Mouse (Mus musculus) ovary, postnatal 14 days (tissue): ENCODE data around the gene Asb11.

Experiments
- DNase-seq: peaks from one replicate; pipeline ENCODE4 v3.0.0; 2022; ENCODE audit warnings: low spot score

Gene Asb11

GRCm38 (mm10) chrX:164436709-164437108 lies at the start of gene Asb11:
TSS of gene Asb11 (plus strand) at chrX:164436994.
- DNase-seq = no peak

DNA sequence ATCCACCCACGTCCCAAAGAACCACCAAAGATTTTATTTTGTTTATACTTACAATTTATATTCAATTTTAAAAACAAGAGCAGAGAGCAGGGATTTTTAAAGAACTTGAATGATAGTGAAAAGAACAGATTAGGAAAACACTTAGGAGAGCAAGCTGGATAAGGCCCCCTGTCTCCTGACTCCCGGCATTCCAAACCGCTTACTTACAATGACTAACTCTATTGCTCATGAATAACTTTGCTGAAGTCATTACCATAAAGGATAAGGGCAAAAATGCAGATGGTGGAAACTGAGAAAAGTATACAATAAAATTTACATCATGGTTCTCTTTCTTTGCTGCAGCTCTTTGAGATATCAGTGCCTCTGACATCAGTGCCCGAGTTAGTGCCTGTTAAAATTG lies 42.7 kb upstream of the Asb11 start:
- no peak for DNase-seq

DNA sequence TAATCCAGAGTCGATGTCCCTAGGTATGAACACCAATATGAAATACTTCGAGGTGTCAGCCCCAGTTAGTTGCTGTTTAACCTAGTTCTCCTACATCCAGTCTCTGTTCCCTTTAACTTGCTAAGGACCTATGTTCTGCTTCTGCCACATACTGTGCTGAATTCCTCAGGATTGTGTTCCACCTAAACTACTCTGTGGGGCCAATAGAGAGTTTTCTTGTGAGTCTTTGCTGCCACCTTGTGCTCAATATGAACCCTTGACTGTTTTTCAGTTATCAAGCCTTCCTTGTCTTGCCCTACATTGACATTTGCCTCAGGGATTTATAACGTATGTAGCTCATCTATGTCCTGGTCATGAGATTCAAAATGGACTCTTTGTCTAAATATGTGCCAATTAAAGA lies 38.3 kb upstream of the Asb11 start:
- no peak for DNase-seq

GRCm38 (mm10) chrX:164405080-164405649 lies 31.6 kb upstream of the Asb11 start:
- DNase-seq = no peak

DNA sequence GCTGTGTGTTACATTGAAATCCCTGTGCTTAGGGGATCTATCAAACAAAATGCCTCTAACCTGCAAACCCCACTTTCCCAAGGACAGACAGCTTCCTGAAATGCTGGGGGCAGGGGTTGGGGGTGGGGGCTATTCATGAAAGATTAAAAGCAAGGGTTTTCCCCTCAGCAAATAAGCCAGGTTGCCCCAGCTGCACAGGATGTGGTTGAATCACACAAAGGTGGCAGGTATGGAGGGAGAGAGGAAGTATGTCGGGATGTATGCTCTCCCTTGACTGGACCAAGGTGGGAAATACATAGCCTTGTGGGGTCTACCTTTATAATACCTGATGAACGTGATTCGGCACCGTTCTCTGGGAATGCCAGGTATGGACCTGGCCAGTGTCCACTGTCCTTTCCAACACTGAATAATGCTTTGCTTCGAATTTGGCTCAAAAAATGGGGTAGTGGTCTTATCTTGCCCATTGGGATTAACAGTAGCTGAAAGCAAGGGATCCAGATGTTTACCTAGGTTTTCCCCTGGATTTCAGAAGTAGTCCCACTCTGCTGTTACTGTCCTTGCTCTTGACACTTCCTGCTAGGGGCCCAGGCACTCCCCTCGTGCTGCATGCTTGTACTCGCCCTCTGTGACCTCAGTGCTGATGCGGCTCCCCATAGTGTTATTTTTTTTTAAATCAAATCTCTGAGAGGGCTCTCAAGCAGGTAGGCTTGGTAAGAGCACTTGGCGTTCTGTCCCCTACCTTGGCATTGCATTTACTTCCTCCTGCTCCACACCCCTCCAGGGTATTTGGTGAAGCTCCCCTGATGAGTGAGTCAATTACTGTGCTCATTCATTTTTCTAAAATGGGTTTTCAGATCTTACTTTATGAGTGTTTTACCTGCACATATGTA lies 30.4 kb upstream of the Asb11 start:
- DNase-seq = no peak

DNA sequence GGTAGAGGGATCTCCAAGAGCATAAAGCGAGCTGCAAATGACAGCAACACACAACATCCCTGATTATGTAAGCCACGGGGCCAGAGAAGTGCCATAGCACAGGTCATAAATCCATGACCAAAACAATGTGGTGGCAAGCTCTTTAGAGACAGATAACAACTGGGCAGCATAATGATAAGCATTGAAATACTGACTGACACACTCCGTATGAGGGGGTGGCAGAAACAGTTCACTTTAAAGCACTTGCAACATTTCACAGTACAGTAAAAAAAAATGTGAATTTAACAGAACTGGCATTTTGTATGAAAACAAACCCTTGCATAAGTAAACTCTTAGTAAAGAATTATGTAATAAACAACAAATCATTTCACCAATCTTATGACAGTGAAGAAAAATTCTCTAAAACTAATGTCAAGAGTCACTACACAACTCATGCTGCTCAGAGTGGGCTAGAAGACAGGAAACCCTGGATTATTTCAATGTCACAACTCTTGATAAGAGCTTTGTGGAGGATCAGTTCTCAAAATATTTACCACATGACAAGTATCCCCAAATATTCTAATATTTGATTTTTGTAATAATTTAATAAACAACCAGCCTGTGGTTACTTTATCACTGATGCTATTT lies 28.4 kb upstream of the Asb11 start:
- DNase-seq = no peak

GRCm38 (mm10) chrX:164410562-164410961 lies 26.2 kb upstream of the Asb11 start:
- no peak for DNase-seq

- DNase-seq = no peak
Observed at GRCm38 (mm10) chrX:164416803-164417202, 20.0 kb upstream of the Asb11 start.

DNA sequence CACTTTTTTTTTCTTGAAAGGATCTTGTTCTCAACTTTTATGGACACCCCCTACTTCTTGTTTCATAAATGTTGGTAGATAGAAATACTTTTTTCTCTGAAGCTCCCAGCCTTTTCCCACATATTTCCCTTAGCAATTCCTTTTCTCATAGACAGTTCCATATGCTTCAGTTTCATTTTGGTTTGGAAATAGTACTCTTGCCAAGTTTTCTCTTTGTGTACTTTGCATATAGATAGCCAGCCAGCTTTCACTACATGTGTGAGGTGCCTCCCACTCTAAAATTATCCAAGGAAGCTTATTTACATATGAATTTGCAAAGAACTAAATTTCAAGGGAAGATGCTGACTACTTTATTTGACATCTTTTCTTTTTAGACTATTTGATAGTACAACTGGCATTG lies 18.8 kb upstream of the Asb11 start:
- no peak for DNase-seq

- peak; percentile 70 for DNase-seq
Observed at GRCm38 (mm10) chrX:164419471-164419939, 17.3 kb upstream of the Asb11 start, which contains the start of gene Piga. TSS of gene Piga (plus strand) at chrX:164419787.

DNA sequence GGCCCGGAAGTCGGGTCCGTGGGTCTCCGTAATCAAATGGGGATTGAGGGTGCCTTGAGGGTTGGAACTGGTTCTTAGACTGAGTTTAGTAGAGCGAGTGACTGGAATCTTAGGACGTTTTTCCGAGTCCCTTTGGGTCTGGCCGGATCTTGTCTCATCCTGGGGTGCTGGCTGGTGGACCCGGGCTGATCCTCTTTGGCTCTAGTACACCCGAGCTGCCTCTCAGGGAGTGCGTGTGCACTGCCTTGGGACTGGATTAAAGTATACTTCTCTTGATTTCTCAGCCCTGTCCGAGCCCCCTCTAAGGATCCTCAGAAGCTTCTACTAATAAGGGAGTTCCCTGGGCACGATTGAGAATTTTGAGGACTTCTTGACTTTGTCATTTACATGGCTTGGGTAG lies 16.8 kb upstream of the Asb11 start:
- DNase-seq = no peak

GRCm38 (mm10) chrX:164420518-164420917 lies 16.3 kb upstream of the Asb11 start:
- no peak for DNase-seq

GRCm38 (mm10) chrX:164424821-164425220 lies 12.0 kb upstream of the Asb11 start:
- DNase-seq = no peak

- DNase-seq = no peak
Observed at GRCm38 (mm10) chrX:164427295-164427694, 9.5 kb upstream of the Asb11 start.

- no peak for DNase-seq
Observed at GRCm38 (mm10) chrX:164428224-164428623, 8.6 kb upstream of the Asb11 start.

DNA sequence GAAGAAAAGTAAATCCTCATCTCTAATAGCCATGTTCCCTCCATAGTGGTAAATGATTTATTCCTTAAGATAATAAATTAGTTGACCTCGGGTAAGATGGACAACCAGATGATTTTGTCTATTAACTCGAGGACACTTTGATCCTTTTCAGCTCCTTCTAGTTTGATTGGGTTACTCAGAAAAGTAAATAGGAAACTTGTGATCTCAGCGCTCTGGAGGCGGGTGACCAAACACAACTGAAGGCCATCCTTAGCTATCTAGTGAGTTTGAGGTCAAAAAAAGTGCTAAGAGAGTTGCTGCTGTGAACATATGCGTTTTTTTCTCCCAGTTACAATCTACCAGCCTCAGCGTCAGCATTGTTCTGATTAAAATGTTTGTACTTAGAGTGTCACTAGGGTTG lies 6.2 kb upstream of the Asb11 start:
- DNase-seq = no peak

- DNase-seq = no peak
Observed at GRCm38 (mm10) chrX:164431133-164431532, 5.7 kb upstream of the Asb11 start.

GRCm38 (mm10) chrX:164431541-164431940 lies 5.3 kb upstream of the Asb11 start:
- no peak for DNase-seq

- DNase-seq = no peak
Observed at GRCm38 (mm10) chrX:164432682-164433081, 4.1 kb upstream of the Asb11 start.

DNA sequence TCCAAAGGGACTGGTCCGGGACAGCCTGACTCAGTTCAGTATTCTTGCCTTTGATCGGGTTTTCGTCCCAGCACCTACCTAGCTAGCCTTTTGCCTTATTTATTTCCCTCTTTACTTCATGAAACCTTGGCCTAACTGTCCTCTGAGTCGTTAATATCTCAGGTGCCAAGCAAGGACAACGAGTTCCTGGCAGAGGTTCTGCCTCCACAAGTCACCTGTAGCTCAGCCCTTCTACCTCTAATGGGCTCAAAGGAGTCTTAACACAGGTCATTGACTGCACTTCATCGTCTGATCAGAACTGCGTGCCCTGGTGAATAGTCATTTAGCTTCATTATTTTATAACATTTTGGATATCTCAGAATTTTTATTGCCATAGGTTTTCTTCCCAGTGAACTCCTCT lies 2.7 kb downstream of the Asb11 start:
- DNase-seq = no peak

- no peak for DNase-seq
Observed at GRCm38 (mm10) chrX:164440140-164440539, 3.3 kb downstream of the Asb11 start.

DNA sequence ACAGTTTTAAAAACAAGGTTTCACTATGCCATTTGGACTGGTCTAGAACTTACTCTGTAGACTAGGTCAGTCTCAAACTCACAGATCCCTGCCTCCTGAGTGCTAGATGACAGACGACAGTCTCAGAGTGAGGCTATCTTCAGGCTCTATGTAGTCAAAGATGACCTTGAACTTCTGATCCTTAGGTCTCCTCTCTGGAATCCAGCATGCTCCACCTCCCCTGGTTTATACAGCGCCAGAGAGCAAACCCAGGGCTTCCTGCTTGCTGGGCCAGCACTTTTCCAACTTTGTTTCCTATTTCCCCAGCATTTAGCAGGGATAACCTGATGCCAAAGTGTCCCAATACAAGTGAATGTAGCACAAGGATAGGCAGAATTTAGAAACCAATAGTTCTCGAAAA lies 3.9 kb downstream of the Asb11 start:
- DNase-seq = no peak

GRCm38 (mm10) chrX:164441306-164441705 lies 4.5 kb downstream of the Asb11 start:
- DNase-seq = no peak
